Mouse (Mus musculus) heart, adult 11 months (tissue): ENCODE results near the gene F8.

Experiments used
- DNase-seq: peaks from one replicate; pipeline ENCODE4 v3.0.0; 2022

F8 gene

DNA sequence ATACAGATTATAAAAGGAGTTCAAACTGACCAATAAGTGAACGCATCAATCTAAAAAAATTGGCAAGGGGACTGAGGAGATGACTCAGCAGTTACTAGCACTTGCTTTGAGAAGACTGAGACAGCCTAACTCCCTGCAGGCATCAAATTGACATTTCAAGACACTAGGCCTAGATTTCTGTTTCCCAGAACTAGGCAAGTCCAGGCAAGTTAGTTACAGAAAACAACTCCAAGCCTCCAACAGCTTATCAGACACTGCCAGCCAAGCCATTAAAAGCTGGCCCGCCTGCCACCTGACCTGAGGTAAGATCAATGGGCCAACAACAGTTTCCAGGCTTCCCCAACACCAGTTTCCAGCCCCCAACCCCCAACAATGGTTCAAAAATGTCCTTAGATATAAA lies 244.7 kb downstream of the F8 start:
- no peak for DNase-seq

DNA sequence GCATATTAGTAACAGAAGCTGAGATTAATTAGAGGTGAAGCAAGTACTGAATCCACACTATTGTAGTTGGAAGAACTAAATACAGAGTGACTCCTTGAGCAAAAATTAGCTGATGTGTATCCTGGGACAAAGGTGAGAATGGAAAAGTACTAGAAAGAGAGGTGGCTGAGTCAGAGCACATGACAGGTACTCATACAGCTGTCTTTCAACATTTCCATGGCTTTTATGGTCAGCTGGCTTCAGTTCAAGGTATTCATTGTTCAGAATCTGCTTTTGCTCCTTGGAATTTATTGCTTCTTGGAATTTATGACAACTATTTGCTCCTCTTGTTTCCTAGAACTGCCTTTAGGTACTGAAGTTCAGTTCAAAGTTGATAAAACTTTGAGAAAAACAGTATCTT lies 245.5 kb downstream of the F8 start:
- no peak for DNase-seq

DNA sequence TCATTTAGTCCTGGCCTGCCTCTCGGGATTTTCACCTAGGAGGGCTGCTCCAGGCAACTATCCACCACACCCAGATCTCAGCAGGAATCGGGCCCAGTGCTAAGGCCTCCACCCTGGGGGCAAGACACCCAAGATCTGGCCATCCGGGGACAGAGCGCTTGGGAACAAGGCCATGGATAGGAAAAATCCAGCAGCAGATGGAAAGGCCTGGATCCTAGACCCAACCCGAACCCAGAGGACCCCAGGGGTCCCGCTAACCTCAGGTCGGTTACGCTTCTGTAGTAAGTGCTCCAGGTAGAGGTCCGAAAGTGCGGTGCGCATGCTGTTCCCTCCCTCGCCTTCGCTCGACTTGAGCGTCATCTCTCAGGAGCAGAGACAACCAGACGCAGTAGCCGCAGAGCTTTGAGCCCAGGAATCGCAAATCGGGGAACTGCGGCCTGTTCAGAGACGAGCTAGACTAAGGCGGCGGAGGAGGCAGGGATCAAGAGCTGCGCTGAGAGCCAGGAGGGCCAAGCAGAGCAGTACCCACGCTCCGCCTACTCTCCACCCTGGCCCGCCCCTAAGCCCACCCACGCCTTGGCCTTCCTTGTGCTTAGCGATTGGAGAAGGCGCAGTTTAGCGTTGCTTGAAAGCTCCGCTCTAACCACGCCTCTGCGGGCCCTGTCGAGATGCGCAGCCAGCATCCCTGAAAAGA lies 251.8 kb downstream of the F8 start, which contains the start of gene Mpp1:
Gene Mpp1, minus strand, starts transcription at position 550 of the 694 bp plus-strand sequence.
- DNase-seq = peak; percentile 99

DNA sequence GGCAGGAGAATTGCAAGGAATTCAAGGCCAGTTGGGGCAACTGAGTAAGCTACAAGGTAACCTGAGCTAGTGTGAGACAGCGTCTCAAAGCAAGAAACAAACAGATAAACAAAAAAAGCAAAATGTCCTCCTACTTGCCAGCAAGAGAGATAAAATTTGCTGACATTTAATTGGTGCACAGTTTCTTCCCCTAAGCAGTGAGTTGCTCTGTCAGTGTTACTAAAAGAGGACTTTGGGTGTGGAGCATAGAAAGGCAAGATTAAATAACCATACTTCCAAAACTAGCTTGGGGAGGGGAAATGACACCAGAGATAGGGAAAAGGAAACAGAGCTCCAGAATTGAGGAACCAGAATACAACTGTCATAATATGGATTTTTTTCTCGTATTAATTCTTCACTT lies 252.9 kb downstream of the F8 start:
- DNase-seq = peak; percentile 71

DNA sequence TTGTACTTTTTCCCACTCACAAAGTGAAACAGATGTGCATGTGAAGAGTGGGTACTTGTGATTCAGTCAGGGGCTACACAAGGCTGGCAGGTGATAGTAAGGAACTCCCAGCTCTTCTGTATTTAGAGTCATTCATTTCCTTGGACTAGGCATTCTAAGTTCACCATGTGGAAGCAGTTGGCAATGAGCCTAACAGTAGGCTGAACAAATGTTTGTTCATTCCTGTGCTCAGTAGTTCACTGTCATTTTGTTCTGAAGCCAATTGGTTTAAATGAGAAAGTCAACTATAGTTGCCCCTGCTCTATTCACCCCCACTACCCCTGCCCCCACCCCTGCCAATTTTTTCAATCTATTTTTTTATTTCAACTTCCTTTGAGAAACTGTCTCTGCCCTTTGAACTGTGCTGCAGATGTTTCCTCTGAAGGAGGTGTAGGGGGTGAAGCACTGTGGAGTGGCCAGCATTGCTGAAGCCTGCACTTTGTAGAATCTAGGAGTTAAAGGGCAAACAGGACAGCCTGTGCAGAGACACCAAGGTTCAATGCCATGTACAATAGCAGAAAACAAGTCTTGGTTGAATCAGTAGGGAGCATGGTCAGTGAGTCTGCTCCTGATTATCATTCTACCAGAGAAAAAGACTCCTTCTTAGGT lies 254.0 kb downstream of the F8 start:
- peak; percentile 94 for DNase-seq

DNA sequence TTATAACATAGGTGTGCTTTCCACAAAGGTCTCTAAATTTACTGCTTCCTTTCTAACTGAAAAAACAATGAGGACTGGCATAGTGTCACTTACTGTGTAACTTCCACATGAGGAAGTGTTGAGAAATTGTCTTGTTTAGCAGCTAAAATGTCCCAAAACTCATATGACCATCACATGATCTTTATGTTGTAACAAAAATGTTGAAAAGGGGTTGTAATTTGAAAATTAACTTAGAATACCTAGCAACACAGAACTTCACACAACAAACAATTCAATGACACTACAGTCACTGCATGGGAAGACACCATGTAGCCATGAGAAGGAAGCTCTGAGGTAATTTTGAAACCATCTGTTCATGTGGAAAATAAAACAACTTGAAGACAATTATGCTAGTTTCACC lies 255.5 kb downstream of the F8 start:
- no peak for DNase-seq

DNA sequence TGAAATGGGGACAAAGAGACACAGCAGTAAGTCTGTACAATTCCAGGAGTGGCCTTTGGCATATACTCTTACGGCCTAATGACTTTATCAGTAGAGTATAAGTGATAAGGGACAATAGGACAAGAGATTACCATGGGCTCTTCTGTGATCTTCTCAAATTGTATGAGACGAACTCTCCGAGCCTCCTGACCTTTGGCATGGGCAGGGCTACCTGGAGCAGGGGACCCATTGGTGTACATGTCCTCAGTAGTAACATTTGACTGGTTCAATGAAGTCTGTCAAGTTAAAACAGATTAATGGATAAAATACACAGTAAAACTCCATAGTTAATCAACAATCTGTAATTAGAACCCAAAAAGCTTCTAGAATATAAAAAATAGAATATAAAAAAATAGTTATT lies 256.8 kb downstream of the F8 start:
- DNase-seq = no peak
